21 mouse cellular contexts compared by ENCODE assay signal in genomic region chr8:47263070-47263843, GRCm38 (mm10).
DNase-seq lines count a peak whose midpoint lies in the region; ATAC-seq lines count a peak whose summit lies in the region.
"Had no signal": no experiment of that assay in that cellular context is flagged by ENCODE, and none has a peak within 500 bp of the region (broad histone marks: within the 10 kb centered on the region; RNA-seq: fewer than 3 reads in every experiment).

No protein-coding gene starts in this region.

- H3K4me3 ChIP-seq in embryonic facial prominence, embryonic 12.5 days = no peak overlapping the region
- H3K4me3 ChIP-seq in embryonic facial prominence, embryonic 10.5 days = no peak overlapping the region
- no peak overlapping the region for H3K4me3 ChIP-seq in midbrain, embryonic 12.5 days
- H3K4me3 ChIP-seq in midbrain, embryonic 15.5 days = no peak overlapping the region
- H3K4me3 ChIP-seq in forebrain, embryonic 13.5 days = no peak overlapping the region
- no peak overlapping the region for H3K4me3 ChIP-seq in hindbrain, embryonic 14.5 days (replicated peaks; ENCODE audit: low read length)
- H3K4me3 ChIP-seq: heart, adult 2 months; heart, embryonic 13.5 days had no signal

- H3K27me3 ChIP-seq in embryonic facial prominence, embryonic 12.5 days = no peaks in the 10 kb centered on the region
- H3K27me3 ChIP-seq in embryonic facial prominence, embryonic 10.5 days (replicated peaks; ENCODE audit: low read depth, poor library complexity, severe bottlenecking) = no peaks in the 10 kb centered on the region
- H3K27me3 ChIP-seq in midbrain, embryonic 12.5 days = no peaks in the 10 kb centered on the region
- H3K27me3 ChIP-seq in midbrain, embryonic 15.5 days (replicated peaks) = no peaks in the 10 kb centered on the region
- no peaks in the 10 kb centered on the region for H3K27me3 ChIP-seq in forebrain, embryonic 13.5 days
- H3K27me3 ChIP-seq in hindbrain, embryonic 14.5 days (ENCODE audit: control insufficient read depth, insufficient read depth, low read length) = no peaks in the 10 kb centered on the region
- H3K27me3 ChIP-seq: heart, embryonic 13.5 days had no signal

- WGBS in embryonic facial prominence, embryonic 12.5 days = 73% methylated on average over 17 of the region's 17 CpGs
- WGBS in embryonic facial prominence, embryonic 10.5 days = 80% methylated on average over 17 of the region's 17 CpGs
- WGBS in midbrain, embryonic 12.5 days = 54% methylated on average over 17 of the region's 17 CpGs
- 30% methylated on average over 17 of the region's 17 CpGs for WGBS in midbrain, embryonic 15.5 days
- 20% methylated on average over 17 of the region's 17 CpGs for WGBS in forebrain, embryonic 13.5 days
- WGBS in hindbrain, embryonic 14.5 days = 28% methylated on average over 17 of the region's 17 CpGs

- no peak overlapping the region for H3K9ac ChIP-seq in embryonic facial prominence, embryonic 12.5 days
- no peak overlapping the region for H3K9ac ChIP-seq in midbrain, embryonic 12.5 days (replicated peaks)
- H3K9ac ChIP-seq in midbrain, embryonic 15.5 days = no peak overlapping the region
- H3K9ac ChIP-seq in forebrain, embryonic 13.5 days = 0 out of 2 replicates have a peak overlapping the region, but pooled peaks have one; percentile 18
- no peak overlapping the region for H3K9ac ChIP-seq in hindbrain, embryonic 14.5 days
- H3K9ac ChIP-seq: heart, embryonic 13.5 days had no signal

- DNase-seq in embryonic facial prominence, embryonic 10.5 days (ENCODE audit: low spot score) = no peak
- no peak for DNase-seq in hindbrain, embryonic 14.5 days (ENCODE audit: low spot score)
- no peak for DNase-seq in heart, adult 11 months
- DNase-seq in lung, postnatal 36 days = no peak
- DNase-seq: adrenal gland, postnatal 10 days; cerebellum, adult 2 months; cerebellum, postnatal 25 days; embryo, embryonic 11 days; gastrocnemius, postnatal 14 days; heart, adult 2 months; heart, postnatal 14 days; kidney, postnatal 25 days; layer of hippocampus, postnatal 36 days; right cerebral cortex, postnatal 14 days had no signal

- H3K4me2 ChIP-seq in embryonic facial prominence, embryonic 12.5 days (replicated peaks) = no peak overlapping the region
- H3K4me2 ChIP-seq in midbrain, embryonic 12.5 days (replicated peaks) = 0 out of 2 replicates have a peak overlapping the region, but pooled peaks have one; percentile 1
- H3K4me2 ChIP-seq in midbrain, embryonic 15.5 days = no peak overlapping the region
- peak overlapping the region; percentile 40 for H3K4me2 ChIP-seq in forebrain, embryonic 13.5 days
- H3K4me2 ChIP-seq in hindbrain, embryonic 14.5 days (replicated peaks) = no peak overlapping the region
- H3K4me2 ChIP-seq: heart, embryonic 13.5 days had no signal

- 0 out of 2 replicates have a peak overlapping the region, but pooled peaks have one; percentile 17 for H3K27ac ChIP-seq in embryonic facial prominence, embryonic 12.5 days
- no peak overlapping the region for H3K27ac ChIP-seq in embryonic facial prominence, embryonic 10.5 days (replicated peaks)
- H3K27ac ChIP-seq in midbrain, embryonic 12.5 days (replicated peaks) = peak overlapping the region; percentile 27; the same call in 1 of the 2 replicates
- H3K27ac ChIP-seq in midbrain, embryonic 15.5 days = no peak overlapping the region
- H3K27ac ChIP-seq in forebrain, embryonic 13.5 days = peak overlapping the region; percentile 32
- H3K27ac ChIP-seq in hindbrain, embryonic 14.5 days = peak overlapping the region; percentile 39
- H3K27ac ChIP-seq: heart, adult 2 months; heart, embryonic 13.5 days; macrophage had no signal

- H3K9me3 ChIP-seq in embryonic facial prominence, embryonic 12.5 days = no peaks in the 10 kb centered on the region
- H3K9me3 ChIP-seq in embryonic facial prominence, embryonic 10.5 days = no peaks in the 10 kb centered on the region
- no peaks in the 10 kb centered on the region for H3K9me3 ChIP-seq in midbrain, embryonic 12.5 days
- H3K9me3 ChIP-seq in midbrain, embryonic 15.5 days = no peaks in the 10 kb centered on the region
- H3K9me3 ChIP-seq in forebrain, embryonic 13.5 days (replicated peaks) = no peaks in the 10 kb centered on the region
- H3K9me3 ChIP-seq in hindbrain, embryonic 14.5 days (ENCODE audit: control insufficient read depth, low read length) = no peaks in the 10 kb centered on the region
- H3K9me3 ChIP-seq: heart, embryonic 13.5 days had no signal

- H3K4me1 ChIP-seq in embryonic facial prominence, embryonic 12.5 days = peaks cover 26% of the 10 kb centered on the region
- H3K4me1 ChIP-seq in embryonic facial prominence, embryonic 10.5 days = peaks cover 37% of the 10 kb centered on the region
- peaks cover 74% of the 10 kb centered on the region for H3K4me1 ChIP-seq in midbrain, embryonic 12.5 days
- peaks cover 64% of the 10 kb centered on the region for H3K4me1 ChIP-seq in midbrain, embryonic 15.5 days
- peaks cover 86% of the 10 kb centered on the region for H3K4me1 ChIP-seq in forebrain, embryonic 13.5 days
- H3K4me1 ChIP-seq in hindbrain, embryonic 14.5 days (replicated peaks; ENCODE audit: control insufficient read depth, insufficient read depth, low read length) = peaks cover 55% of the 10 kb centered on the region

- no peak for ATAC-seq in embryonic facial prominence, embryonic 12.5 days (ENCODE audit: insufficient number of reproducible peaks, insufficient read depth, low FRiP score, low TSS enrichment)
- ATAC-seq in midbrain, embryonic 12.5 days (ENCODE audit: low FRiP score, low read depth) = 0 out of 2 replicates have a peak, but pooled peaks have one; percentile 34
- ATAC-seq in midbrain, embryonic 15.5 days (replicated peaks) = no peak
- ATAC-seq in forebrain, embryonic 13.5 days = peak; percentile 23; the same call in 1 of the 2 replicates
- no peak for ATAC-seq in hindbrain, embryonic 14.5 days (ENCODE audit: low FRiP score)
- ATAC-seq: intestine, postnatal 0 days had no signal

- H3K36me3 ChIP-seq in embryonic facial prominence, embryonic 12.5 days = 0 out of 2 replicates have a peak, but pooled peaks cover 4% of the 10 kb centered on the region
- H3K36me3 ChIP-seq in embryonic facial prominence, embryonic 10.5 days (replicated peaks) = peaks cover 7% of the 10 kb centered on the region
- H3K36me3 ChIP-seq in midbrain, embryonic 12.5 days = no peaks in the 10 kb centered on the region
- H3K36me3 ChIP-seq in midbrain, embryonic 15.5 days (replicated peaks) = no peaks in the 10 kb centered on the region
- H3K36me3 ChIP-seq in forebrain, embryonic 13.5 days (ENCODE audit: poor library complexity, severe bottlenecking) = no peaks in the 10 kb centered on the region
- H3K36me3 ChIP-seq in hindbrain, embryonic 14.5 days (replicated peaks; ENCODE audit: control insufficient read depth, insufficient read depth) = no peaks in the 10 kb centered on the region
- H3K36me3 ChIP-seq: heart, embryonic 13.5 days had no signal

Comparison
In these comparisons a context has a peak if more than half of its experiments do, and no peak if none do; other contexts are left out.
1. ATAC-seq: peak in midbrain, embryonic 12.5 days (single experiment) and forebrain, embryonic 13.5 days (single experiment); none in embryonic facial prominence, embryonic 12.5 days (single experiment), midbrain, embryonic 15.5 days (single experiment) and hindbrain, embryonic 14.5 days (single experiment).
2. H3K27ac ChIP-seq: peak in embryonic facial prominence, embryonic 12.5 days (single experiment), midbrain, embryonic 12.5 days (single experiment), forebrain, embryonic 13.5 days (single experiment) and hindbrain, embryonic 14.5 days (single experiment); none in embryonic facial prominence, embryonic 10.5 days (single experiment) and midbrain, embryonic 15.5 days (single experiment).
3. H3K4me2 ChIP-seq: peak in midbrain, embryonic 12.5 days (single experiment) and forebrain, embryonic 13.5 days (single experiment); none in embryonic facial prominence, embryonic 12.5 days (single experiment), midbrain, embryonic 15.5 days (single experiment) and hindbrain, embryonic 14.5 days (single experiment).